Comparison of ENCODE assay signal across 16 mouse cellular contexts in the genomic region with DNA sequence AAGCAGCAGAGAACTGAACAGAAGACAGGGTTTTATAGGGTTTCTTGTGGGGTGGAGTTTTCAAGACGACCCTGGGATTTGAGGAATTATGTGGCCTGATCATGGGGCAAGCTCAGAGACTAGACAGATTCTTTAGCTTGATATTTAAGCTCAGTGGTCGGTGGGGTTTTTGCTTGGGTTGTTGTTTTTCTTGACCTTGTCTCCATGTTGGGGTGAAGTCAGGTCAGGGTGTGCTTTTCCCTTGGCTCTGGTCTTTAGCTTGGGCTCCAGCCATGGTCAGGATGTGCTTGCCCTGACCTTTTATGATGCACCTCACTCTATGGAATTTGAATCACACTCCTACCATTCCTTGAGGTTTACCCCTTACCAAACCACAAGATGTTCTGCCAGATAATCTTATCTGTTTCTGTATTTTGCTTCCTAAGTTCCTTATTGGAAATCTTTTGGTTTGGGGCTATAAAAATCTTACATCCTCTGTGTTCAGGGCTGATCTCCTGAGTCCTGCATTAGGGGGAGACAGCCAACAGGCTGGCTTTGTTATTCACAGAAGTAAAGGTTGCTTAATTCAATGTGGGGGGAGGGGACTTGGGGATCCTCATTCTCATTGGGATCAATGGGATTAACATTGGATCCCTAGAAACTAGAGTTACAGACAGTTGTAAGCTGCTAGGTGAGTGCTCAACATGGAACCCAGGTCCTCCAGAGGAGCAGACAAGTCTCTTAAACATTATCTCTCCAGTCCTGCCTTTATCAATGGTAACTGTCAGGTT.
"Had no signal": no experiment of that assay in that cellular context is flagged by ENCODE, and none has a peak within 500 bp of the region (broad histone marks: within the 10 kb centered on the region; RNA-seq: fewer than 3 reads in every experiment).

No protein-coding gene starts in this region.

- H3K4me2 ChIP-seq: limb, embryonic 13.5 days; liver, embryonic 15.5 days; lung, embryonic 14.5 days; neural tube, embryonic 13.5 days; stomach, embryonic 15.5 days had no signal

- H3K27me3 ChIP-seq: limb, embryonic 13.5 days; liver, embryonic 15.5 days; neural tube, embryonic 13.5 days; stomach, embryonic 15.5 days had no signal

- DNase-seq: kidney, adult 8-10 months; kidney, postnatal 25 days; layer of hippocampus, postnatal 36 days; lung, embryonic 14.5 days; lung, postnatal 10 days; lung, postnatal 4 days; retina, postnatal 1 day; right cerebral cortex, postnatal 4 days; thymus, adult 2 months; thymus, postnatal 25 days had no signal

- H3K4me1 ChIP-seq: limb, embryonic 13.5 days; midbrain, embryonic 10.5 days; neural tube, embryonic 13.5 days; stomach, embryonic 15.5 days had no signal

- H3K9me3 ChIP-seq: limb, embryonic 13.5 days; liver, embryonic 15.5 days; midbrain, embryonic 10.5 days; neural tube, embryonic 13.5 days; stomach, embryonic 15.5 days had no signal

- H3K4me3 ChIP-seq: limb, embryonic 13.5 days; liver, embryonic 15.5 days; midbrain, embryonic 10.5 days; neural tube, embryonic 13.5 days; stomach, embryonic 15.5 days had no signal

- H3K9ac ChIP-seq: limb, embryonic 13.5 days; liver, embryonic 15.5 days; lung, embryonic 14.5 days; neural tube, embryonic 13.5 days; stomach, embryonic 15.5 days had no signal

- ATAC-seq: midbrain, embryonic 16.5 days had no signal

- H3K36me3 ChIP-seq: limb, embryonic 13.5 days; liver, embryonic 15.5 days; midbrain, embryonic 10.5 days; neural tube, embryonic 13.5 days; stomach, embryonic 15.5 days had no signal

- H3K27ac ChIP-seq: limb, embryonic 13.5 days; midbrain, embryonic 10.5 days; neural tube, embryonic 13.5 days; stomach, embryonic 15.5 days had no signal
